Mouse (Mus musculus) G1E (cell line): ENCODE results near the gene Triobp. TPM values are rescaled to one million over a fixed set of nuclear protein-coding genes. Genes with fewer than 3 reads are reported as not detected.

Experiments
- ATAC-seq: 2 replicates; pipeline ENCODE4 v1.8.0; 2016; ENCODE audit warnings: mild to moderate bottlenecking; ENCODE audit not compliant: insufficient number of reproducible peaks, poor library complexity, low FRiP score, severe bottlenecking; ENCODE audit errors: extremely low read depth
- DNase-seq: peaks from one replicate; pipeline ENCODE4 v3.0.0; 2012; ENCODE audit warnings: low spot score
- H3K27me3 ChIP-seq: 2 replicates; pipeline ENCODE4 v1.6.1; 2012; ENCODE audit warnings: mild to moderate bottlenecking, low read length, inconsistent platforms; ENCODE audit not compliant: insufficient read depth
- H3K36me3 ChIP-seq: replicated peaks from 2 replicates; pipeline ENCODE3; 2012; ENCODE audit warnings: mild to moderate bottlenecking, inconsistent platforms
- H3K4me1 ChIP-seq: 2 replicates; pipeline ENCODE4 v1.6.1; 2012; ENCODE audit warnings: low read depth, low read length, inconsistent platforms, mixed read lengths; ENCODE audit not compliant: insufficient read depth
- H3K4me3 ChIP-seq: 2 replicates; pipeline ENCODE4 v1.5.1; 2012; ENCODE audit warnings: low read depth, mild to moderate bottlenecking, inconsistent platforms, low read length, moderate library complexity, mixed read lengths
- H3K9me3 ChIP-seq: replicated peaks from 2 replicates; pipeline ENCODE4 v1.6.1; 2012; ENCODE audit warnings: inconsistent platforms
- CTCF ChIP-seq: IDR thresholded peaks from 2 replicates; pipeline ENCODE4 v1.5.1; 2012; ENCODE audit warnings: low read depth, low read length, inconsistent platforms, mixed read lengths
- GATA1 ChIP-seq: IDR thresholded peaks from 2 replicates; pipeline ENCODE4 v1.6.1; 2012; ENCODE audit warnings: borderline replicate concordance, low read length, inconsistent platforms, mixed read lengths
- GATA2 ChIP-seq: IDR thresholded peaks from 2 replicates; pipeline ENCODE4 v1.6.1; 2012; ENCODE audit warnings: low read depth, low read length, inconsistent platforms, borderline replicate concordance
- POLR2AphosphoS5 ChIP-seq: IDR thresholded peaks from 2 replicates; pipeline ENCODE4 v1.6.1; 2012; ENCODE audit warnings: low read depth, low read length, inconsistent platforms; ENCODE audit not compliant: insufficient replicate concordance
- TAL1 ChIP-seq: conservative IDR thresholded peaks from 2 replicates; pipeline ENCODE4 v1.6.1; 2012; ENCODE audit warnings: low read depth, low read length, inconsistent platforms, mixed read lengths
- polyA plus RNA-seq: library from polyadenylated mRNA; stranded (reverse); fragments of >175 nt; gene quantifications from 2 replicates; pipeline ENCODE4 v1.2.3, GENCODE M21; 2012
- total RNA-seq, 2 experiments: library from RNA; stranded (forward) in 1 of 2; stranded (reverse) in 1 of 2; fragments of 200-1000 nt in 1 of 2; fragments of >200 nt in 1 of 2; fragmentation: Nextera tagmentation in 1 of 2; gene quantifications; 2 replicates each; pipeline ENCODE4 v1.2.3; 2014 to 2017

The Triobp gene
- total and polyA plus RNA-seq, 3 experiments, result 24.4 to 67.0 (median 42.5) TPM

GRCm38 (mm10) chr15:78903243-78903642 is 44.3 kb upstream of the Triobp start:
- peaks cover 79% of the 10 kb centered on the region for H3K4me1 ChIP-seq
- H3K4me3 ChIP-seq, result peak overlapping the region; percentile 65; the same call in 1 of the 2 replicates
- H3K9me3 ChIP-seq, result no peaks in the 10 kb centered on the region
- H3K27me3 ChIP-seq, result no peaks in the 10 kb centered on the region
- ATAC-seq, result no peak
- TF ChIP-seq CTCF, result peak; percentile 94
- TF ChIP-seq GATA1, result no peak
- no peak for TF ChIP-seq GATA2
- no peak for TF ChIP-seq POLR2AphosphoS5
- no peak for TF ChIP-seq TAL1
- H3K36me3 ChIP-seq, result peaks cover 78% of the 10 kb centered on the region
- no peak for DNase-seq

DNA sequence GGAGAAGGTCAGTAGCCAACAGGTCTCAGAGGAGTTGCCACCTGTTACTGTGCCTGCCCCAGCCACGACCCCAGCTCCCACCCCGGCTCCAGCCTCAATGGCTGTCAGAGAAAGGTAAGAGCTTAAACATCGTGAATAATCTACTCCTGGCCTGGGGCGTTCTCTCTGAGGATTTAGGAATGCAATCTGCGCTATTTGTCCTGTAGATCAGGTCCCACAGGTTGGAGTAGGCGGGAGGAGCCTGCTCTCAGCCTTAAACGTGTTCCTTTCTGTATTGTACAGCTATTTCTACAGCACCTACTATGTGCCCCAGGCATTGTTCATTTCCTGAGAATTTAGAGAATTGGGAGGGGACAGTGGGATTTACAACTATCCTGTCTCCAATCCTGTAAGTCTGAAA is 39.1 kb upstream of the Triobp start:
- H3K36me3 ChIP-seq, result peaks cover 100% of the 10 kb centered on the region
- ATAC-seq, result no peak
- no peaks in the 10 kb centered on the region for H3K27me3 ChIP-seq

GRCm38 (mm10) chr15:78908982-78909381 is 38.5 kb upstream of the Triobp start:
- TF ChIP-seq TAL1, result no peak
- TF ChIP-seq GATA2, result no peak
- no peak for TF ChIP-seq POLR2AphosphoS5
- TF ChIP-seq CTCF, result no peak
- no peak for TF ChIP-seq GATA1
- Histone ChIP-seq H3K36me3 (peaks cover 95% of the 10 kb centered on the region), H3K27me3 (no peaks in the 10 kb centered on the region), H3K4me3 (no peak overlapping the region), H3K9me3 (no peaks in the 10 kb centered on the region), H3K4me1 (peaks cover 86% of the 10 kb centered on the region)
- DNase-seq (no peak), ATAC-seq (no peak)

More for the DNA sequence above, 39.1 kb upstream of the Triobp start:
- Histone ChIP-seq H3K4me1 (peaks cover 90% of the 10 kb centered on the region), H3K4me3 (no peak overlapping the region), H3K9me3 (no peaks in the 10 kb centered on the region)
- TF ChIP-seq GATA1, result no peak
- TF ChIP-seq POLR2AphosphoS5, result no peak
- no peak for TF ChIP-seq CTCF
- no peak for TF ChIP-seq TAL1
- no peak for TF ChIP-seq GATA2
- DNase-seq, result no peak

- Histone ChIP-seq H3K27me3 (no peaks in the 10 kb centered on the region), H3K4me1 (peaks cover 88% of the 10 kb centered on the region), H3K36me3 (peaks cover 88% of the 10 kb centered on the region), H3K9me3 (no peaks in the 10 kb centered on the region), H3K4me3 (no peak overlapping the region)
- ATAC-seq, result no peak
- TF ChIP-seq POLR2AphosphoS5 (no peak), GATA1 (no peak), GATA2 (no peak), TAL1 (no peak), CTCF (no peak)
- no peak for DNase-seq
Measured at GRCm38 (mm10) chr15:78912040-78912439, 35.5 kb upstream of the Triobp start.

DNA sequence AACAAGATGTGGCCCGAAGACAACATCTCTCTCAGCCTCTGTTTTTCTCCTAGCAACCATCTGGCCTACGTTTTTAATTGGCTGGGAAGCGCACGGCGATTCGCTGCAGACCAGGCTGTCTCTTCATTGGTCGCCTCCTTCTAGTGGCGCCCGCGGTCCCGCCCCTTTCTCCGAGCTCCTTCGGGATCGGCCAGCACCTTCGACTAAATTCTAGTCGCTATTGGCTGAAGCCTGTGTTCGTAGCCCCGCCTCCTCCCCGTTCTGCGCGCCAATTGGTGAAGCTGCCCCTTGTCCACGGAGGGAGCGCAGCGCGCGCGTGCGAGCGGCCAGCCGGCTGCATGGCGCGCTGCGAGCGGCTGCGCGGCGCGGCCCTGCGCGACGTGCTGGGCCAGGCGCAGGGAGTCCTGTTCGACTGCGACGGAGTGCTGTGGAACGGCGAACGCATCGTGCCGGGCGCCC is 33.9 kb upstream of the Triobp start, which contains the start of gene Pdxp:
Gene Pdxp (plus strand): TSS at position 288 of the 459 bp plus-strand sequence.
- peak; percentile 92 for DNase-seq
- Histone ChIP-seq H3K36me3 (peaks cover 86% of the 10 kb centered on the region), H3K27me3 (no peaks in the 10 kb centered on the region), H3K4me3 (peak within 1 kb of the TSS; percentile 98), H3K4me1 (peaks cover 87% of the 10 kb centered on the region), H3K9me3 (no peaks in the 10 kb centered on the region)
- peak; percentile 94 for ATAC-seq
- no peak for TF ChIP-seq POLR2AphosphoS5

DNA sequence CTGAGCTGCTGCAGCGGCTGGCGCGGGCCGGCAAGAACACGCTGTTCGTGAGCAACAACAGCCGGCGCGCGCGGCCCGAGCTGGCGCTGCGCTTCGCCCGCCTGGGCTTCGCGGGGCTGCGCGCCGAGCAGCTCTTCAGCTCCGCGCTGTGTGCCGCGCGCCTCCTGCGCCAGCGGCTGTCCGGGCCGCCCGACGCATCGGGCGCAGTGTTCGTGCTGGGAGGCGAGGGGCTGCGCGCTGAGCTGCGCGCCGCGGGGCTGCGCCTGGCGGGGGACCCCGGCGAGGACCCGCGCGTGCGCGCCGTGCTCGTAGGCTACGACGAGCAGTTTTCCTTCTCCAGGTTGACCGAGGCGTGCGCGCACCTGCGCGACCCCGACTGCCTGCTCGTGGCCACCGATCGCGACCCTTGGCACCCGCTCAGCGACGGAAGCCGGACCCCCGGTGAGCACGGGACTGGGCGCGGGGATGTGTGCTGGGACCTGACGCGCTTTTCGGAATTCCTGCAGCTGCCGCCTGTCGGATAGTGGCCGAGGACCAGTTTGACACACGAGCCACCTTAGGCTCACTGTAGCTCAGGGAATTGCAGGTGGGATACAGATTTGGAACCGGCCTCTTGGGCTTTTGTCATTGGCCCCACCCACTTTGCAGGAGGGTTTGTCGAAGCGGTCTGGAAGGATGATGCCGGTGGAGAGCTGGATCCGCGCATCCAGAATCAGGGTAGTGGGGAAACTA is 33.3 kb upstream of the Triobp start:
- ATAC-seq (no peak), DNase-seq (peak; percentile 27)
- H3K36me3 ChIP-seq, result peaks cover 86% of the 10 kb centered on the region

More for the DNA sequence above, 33.3 kb upstream of the Triobp start:
- Histone ChIP-seq H3K4me3 (peak overlapping the region; percentile 98), H3K27me3 (no peaks in the 10 kb centered on the region), H3K4me1 (peaks cover 86% of the 10 kb centered on the region), H3K9me3 (no peaks in the 10 kb centered on the region)
- TF ChIP-seq GATA2 (no peak), GATA1 (no peak), CTCF (no peak), TAL1 (no peak), POLR2AphosphoS5 (no peak; the same call in 1 of the 2 replicates)
